Mouse (Mus musculus) kidney, adult 8-10 months (tissue): ENCODE results near the gene Adamtsl1.

ENCODE experiments used
- DNase-seq, 2 experiments: peaks; one replicate each; pipeline ENCODE4 v3.0.0; 2022

Adamtsl1 gene

DNA sequence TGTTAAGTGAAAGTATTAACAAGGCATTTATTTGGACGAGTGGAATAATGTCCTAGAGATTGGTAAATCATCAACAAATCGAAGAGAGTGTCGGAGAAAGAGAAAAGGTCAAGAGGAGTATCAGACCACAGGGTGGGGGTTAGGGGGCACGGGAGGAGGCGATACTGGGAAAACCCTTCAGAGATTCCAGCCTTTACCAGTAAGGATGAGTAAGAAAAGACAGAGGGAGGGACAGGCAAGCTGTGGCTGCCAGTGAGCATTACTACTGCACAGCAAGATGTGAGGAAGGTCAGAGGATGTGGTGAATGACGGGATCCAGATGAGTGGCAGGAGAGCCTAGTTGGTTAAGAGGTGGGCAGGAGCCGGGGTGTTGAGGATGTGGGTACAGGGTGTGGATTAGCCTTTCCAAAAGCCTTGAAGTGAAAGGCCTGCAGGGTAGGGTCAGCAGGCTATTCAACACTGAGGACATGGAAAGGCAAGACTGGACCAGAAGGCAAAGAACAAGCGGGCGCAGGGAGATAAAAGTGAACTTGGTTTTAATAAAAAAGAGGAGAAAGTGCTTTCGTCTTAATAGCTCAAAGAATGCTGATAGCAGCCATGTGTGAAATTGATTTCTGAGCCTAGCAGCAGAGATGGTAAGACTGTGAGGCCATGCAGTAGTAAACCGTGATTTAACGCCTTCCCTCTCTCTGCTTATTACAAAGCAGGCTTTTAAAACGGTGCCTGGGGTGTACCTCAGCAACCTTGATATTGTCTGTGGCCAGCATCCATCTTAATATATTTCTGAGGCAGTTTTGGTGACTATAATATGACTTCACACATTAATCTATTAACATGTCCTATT, 555.1 kb downstream of the Adamtsl1 start:
- no peak for DNase-seq

DNA sequence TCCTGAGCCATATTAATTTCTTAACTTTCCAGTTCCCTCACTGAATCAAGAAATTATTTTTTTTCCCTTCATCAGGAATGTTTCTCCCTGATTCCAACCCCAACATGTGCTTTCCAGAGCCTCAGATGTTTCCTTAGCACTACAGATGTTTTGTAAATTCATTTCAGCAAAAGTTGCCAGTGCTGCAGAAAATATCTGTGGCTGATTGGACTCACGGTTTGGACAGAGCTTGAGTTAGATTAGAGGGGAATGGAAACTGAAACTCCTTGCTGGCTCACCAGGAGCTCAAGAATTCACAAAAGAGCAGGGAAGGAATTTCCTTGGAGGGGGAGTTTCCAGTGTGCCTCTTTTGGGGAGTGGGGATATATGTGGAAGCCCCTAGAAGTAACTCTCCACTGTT, 560.9 kb downstream of the Adamtsl1 start:
- no peak for DNase-seq

DNA sequence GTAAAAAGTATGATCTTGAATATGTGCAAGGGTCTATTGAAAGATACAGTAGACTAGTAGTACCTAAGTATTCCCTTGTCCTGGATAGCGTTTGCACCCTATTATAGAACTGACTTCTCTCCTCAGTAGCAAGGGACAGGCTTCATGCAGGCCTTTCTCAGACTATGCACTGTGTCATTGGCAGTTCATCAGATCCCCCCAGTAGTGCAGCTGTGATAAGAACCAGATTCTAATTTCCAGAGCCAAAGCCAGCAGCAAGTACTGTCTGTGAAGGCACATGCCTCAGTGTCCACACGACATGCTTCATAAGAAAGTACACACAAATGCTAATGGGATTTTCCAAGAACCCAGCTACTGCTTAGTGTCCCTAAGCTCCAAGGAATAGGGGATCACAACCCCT, 563.4 kb downstream of the Adamtsl1 start:
- no peak for DNase-seq

DNA sequence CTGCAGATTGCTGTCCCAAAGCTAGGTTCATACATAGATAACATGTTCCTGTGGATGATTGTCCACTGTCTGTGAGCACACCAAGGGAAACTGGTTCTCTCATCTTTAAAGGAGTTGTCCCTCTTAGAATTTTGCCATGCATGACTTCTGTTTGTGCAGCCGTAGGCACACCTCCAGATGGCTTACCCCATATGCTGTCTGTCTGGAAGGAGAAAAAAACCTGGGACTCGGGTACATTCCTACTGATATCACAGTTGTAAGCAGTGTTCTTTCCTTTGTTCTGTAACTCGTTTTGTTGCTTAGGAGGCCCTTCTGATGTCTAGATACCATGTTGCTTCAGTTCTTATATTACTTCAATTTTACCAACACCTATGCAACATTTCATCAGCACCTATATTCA, 563.9 kb downstream of the Adamtsl1 start:
- no peak for DNase-seq

DNA sequence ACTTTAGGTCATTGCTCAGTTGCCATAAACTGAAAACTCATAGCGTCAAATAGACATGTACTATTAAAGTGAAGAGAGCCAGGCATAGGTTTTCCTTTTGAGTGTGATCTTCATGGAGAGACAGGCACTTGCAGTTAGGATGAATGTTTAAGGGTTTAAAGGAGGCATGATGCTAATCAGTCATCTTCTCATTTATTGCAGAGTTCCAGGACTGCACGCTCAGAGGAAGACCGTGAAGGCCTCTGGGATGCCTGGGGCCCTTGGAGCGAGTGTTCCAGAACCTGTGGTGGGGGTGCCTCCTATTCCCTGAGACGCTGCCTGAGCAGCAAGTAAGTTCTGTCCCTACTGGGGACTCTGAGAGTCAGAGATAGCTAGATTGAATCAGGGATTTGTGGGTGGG, 573.5 kb downstream of the Adamtsl1 start:
- no peak for DNase-seq

DNA sequence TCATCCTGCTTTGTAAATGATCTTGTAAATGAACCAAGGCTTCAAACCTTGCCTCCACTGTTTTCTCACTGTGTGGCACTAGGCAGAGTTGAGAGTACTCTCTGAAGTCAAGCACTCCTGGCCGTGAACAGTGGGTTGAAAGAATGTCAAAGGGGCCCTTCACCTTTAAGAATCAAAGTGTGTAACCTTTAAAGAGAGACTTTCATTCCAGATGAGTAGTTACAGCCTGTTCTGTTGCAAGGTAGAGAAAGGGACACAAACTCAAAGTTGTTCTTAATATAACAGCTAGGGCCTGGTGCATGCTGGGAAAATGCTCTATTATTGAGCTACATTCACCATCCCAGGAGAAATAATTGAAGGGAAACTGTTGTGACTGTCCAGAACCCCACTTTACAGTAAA, 589.2 kb downstream of the Adamtsl1 start:
- no peak for DNase-seq

DNA sequence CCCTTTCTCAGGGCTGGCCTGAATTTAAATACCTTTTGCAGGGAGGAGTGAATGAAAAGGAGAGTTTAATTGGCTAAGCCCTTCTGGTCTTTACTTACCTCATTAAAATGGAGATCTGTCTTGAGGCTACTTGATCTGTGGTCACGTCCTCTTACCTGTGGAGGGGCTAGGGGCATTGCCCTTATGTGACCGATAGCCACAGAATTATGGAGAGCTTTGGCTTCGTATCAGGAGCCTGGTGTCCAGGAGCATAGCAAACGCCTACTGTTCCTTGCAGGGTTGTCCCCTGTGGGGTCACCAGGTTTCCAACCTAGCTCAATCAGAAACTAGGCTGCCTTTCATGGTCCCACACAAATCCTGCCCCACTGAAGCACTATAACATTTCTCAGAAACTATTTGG, 594.4 kb downstream of the Adamtsl1 start:
- DNase-seq, result no peak

DNA sequence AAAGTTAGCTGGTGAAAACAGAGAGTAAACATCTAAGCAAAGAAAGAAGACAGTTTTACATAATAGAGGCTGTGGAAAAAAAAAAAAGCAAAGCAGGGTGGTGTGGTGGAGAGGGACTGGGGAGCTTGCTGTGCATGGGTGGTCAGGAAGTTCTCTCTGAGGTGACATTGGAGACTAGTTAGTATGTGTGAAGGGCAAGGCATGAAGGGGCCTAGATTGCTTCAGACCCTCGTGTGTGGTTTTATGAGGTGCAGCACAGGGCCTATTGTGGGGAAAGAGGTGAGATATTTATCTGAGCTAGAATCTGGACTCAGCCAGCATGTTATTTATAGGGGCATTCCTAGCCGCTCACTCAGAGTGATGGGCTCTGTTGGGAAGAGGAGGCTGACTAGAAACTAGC, 605.1 kb downstream of the Adamtsl1 start:
- no peak for DNase-seq

DNA sequence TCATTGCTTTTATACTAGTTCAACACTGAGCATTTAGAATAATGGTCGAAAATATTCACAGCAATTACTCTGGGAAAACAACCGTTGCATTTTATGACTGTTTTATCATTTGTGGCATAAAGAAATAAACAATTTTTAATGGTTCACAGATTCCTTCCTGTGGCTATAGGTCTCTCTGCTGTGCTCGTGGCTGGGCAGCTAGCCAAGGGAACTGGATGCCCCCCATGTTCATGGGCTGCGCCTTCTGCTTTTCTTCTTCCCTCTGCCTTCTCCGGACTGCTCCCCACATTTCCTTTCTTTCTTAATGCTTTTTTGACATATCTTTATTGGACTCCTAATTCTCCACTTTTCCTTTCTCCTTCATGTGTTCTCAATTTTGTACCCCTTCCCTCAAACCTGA, 608.5 kb downstream of the Adamtsl1 start:
- no peak for DNase-seq

DNA sequence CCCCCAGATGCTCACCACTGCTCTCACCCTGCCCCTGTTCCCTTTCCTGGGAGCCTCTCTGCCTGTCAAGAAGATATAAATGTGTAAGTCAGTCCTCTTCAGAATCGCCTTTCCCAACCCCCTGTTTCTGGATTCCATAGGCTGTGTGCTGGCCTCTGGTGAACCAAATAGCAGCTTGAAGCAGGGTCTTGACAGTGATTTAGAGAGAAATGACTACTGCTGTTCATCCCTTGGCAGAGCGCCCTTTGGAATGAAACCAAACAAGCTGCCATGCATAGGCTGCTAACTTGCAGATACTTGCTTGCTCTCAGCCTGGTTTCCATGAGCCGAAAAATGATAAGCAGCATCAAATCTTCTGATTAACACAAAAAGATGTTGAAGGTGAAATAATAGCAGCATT, 610.4 kb downstream of the Adamtsl1 start:
- peak in 1 of 2 experiments; percentile 4 for DNase-seq

DNA sequence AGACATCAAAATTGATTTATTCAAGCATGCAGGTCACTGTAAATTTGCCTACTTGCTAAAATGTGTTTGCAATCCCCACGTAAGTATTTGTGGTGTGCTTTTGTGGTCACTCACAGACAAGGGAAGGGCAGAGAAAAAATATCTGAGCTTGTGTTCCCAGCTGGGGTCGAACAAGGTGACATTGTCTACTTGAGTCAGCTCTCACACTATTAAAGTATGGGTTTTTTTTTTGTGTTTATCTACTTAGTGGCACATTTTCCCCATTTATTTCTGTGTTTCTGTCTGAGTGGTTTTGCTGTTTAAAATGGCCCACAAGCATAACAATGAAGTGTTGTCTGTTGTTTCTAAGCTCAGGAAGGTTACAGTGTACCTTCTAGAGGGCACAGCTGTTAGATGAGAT, 612.7 kb downstream of the Adamtsl1 start:
- DNase-seq, result no peak

DNA sequence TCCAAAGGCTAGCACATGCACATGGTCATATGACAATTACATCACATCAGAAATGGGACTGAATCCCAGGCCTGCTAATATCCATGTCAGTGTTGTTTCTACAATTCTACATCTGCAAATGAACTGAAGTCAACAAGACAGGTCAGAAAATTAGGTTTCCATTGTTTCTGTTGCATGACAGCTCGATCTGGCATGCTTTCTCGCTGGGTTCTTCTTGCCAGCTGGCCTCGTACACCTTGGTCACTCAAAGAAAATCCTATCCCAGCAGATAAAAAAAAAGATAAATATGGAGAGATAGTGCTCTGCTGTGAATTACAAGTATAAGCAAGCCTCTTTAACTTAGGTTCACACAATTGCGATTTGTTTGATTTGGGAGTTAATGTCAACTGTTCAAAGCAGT, 644.6 kb downstream of the Adamtsl1 start:
- DNase-seq, result no peak

DNA sequence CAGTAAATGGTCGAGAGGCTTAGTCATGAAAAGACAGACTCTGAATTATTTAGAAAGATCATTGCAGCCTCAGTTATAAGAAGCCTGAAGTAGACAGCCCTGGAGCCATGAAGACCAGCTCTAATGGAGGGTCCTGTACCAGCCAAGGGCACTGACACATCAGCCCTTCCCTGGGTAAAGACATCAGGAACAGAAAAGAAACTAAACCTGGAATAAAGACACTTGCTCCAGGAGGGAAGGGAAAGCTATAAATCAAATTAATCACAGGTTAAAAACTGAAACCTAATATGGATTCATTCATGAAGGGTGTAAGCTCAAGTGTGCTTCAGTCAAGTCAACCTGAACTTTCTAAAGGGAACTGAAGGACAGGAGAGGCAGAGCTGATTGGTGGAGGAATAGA, 645.4 kb downstream of the Adamtsl1 start:
- no peak for DNase-seq

DNA sequence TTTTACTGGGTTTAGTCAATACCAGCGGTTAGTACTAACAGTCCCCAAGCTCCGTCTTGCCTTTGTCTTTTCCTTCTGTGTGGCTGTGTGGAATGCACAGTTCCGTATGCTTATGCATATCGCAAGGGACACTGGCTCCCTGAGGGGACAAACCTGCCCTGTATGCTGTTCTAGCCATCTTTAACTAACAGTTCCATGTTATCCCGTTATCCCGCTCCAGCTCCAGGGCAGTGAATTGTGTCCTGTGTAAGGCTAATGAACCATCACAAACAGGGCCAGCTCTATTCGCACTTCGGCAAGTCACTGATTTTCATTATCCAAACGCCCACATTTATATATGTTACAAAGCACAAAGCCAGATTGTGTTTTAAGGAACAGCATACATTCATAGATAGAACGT, 656.8 kb downstream of the Adamtsl1 start:
- no peak for DNase-seq

DNA sequence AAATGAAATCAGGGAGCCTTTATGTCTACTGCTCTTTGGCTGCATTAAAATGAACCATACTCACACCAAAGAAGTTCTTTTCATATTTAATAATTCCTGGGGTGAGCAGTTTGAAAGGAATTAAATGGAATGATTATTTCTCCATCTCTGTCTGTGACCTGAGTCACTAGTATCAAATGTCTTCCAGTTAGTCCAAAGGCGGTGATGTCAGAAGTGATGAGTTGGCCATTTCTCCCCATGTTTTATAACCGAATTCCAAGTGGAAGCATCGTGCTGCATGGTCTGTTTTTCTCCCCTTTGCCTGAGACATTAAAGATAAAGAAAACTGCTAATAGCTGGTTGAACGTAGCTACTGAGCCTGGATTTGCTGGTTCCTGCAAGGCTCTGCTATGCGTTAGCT, 657.5 kb downstream of the Adamtsl1 start:
- DNase-seq, result no peak

DNA sequence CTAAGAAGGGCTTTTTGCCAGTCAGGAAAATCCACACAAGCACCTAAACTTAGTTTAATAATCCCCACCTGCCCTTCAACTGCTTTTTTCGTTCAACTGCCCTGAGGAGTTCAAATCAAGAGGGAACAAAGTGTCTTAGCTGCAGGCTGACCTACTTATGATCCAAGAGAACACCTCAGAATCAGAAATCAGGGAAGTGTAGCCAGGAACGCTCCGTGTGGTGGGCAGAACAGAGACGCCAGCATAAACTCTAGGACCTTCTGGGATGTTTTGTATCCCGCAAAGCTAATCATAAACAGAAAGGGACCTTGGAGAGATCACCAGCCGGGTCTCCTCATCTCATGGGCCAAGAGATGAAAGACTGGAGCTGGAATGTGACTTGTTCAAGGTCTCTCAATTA, 663.5 kb downstream of the Adamtsl1 start:
- peak; percentile 5 to 20 for DNase-seq

DNA sequence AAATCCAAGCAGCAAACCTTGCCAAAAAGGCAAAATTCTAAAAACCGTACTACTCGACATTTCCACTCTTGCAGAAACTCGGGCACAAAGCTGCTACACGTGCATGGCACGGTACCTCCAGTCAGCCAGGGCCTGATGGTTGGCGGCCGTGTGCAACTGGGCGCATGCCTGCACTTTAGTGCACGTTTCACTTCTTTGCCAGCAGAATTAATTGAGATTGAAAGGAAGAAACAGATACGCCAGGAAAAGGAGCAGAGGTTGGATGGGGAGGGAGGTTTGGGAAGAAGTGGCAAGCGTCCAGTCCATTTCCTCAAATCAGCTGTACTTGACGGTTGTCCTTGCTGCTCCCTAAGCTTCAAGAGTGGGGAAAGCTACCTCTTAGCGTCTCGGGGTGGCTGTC, 664.1 kb downstream of the Adamtsl1 start:
- DNase-seq, result peak in 1 of 2 experiments; percentile 7

DNA sequence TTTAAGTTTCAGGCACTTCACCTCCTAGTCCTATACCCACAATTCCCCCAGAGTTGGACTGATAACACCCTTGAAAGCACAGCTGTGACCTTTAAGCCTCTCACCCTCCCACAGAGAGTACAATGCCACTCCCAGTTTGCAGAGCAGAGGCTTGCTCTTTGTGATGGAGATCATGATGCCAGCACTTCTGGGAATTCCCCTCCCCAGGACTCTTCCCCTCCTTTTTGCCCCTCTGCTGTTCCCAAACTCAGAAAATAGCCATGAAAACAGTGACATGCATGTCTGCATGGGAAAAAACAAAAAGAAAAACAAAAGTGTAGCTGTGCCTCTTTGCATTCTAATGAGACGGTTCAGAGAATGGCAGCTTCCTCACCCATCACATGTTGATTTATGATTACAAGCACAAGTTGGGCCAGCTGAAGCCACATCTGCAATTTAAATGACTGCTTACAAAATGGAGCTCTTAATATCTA, 669.8 kb downstream of the Adamtsl1 start:
- peak in 1 of 2 experiments; percentile 23 for DNase-seq

DNA sequence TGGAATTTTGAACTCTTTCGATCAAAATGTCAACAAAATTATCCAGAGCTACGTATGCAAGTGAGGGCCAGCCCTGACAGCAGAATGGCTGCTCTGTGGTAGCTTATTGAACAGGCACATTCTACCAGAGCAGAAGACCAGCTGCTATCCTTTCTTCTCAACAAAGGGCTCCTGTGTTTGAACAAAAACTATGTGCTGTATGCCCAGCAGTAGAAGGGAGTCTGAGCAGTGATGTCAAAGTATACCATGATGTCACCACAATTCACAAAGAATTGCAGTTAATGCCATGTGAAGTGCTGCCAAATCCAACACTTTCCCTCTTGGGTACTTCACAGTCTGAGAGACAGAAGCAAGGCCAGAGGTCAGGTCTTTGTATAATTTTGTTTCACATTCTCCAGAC, 675.9 kb downstream of the Adamtsl1 start:
- DNase-seq, result no peak

DNA sequence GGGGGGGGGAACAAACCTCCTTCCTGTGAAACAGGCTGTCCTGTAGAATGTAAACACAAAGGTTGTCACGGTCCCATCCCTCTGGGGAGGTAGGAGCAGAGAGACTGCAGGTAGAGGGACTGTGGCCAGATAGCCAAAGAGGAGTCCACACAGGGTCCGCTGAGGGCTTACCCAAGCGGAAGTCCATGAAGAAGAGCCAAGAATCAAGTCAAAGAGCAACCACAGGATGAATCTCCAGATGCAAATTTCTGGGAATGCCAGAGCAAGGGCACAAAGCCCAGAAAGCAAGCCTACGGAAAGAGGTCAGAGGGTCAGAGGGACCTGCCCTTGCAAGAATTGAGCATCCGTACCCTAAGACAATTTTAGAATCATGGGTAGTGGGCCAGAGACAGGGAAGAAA, 677.2 kb downstream of the Adamtsl1 start:
- peak; percentile 26 to 50 for DNase-seq

DNA sequence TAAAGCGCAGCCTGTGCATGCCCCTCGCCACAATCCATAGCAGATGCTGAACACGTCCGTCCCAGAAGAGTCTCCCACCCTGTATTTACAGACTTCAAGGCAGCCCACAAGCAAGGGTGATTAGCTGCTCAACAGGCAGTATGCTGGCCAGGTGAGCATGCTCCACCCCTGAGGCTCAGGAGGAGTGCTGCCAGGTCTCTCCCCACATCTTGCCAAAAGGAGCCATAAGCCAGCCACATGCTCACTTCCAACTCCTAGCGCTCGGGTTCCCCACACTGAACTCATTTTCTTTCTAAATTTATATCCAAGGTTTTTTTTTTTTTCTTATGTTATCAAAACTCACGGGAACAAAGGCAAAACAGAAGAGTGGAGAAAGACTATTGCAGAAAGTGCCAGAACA, 687.8 kb downstream of the Adamtsl1 start:
- DNase-seq, result no peak

DNA sequence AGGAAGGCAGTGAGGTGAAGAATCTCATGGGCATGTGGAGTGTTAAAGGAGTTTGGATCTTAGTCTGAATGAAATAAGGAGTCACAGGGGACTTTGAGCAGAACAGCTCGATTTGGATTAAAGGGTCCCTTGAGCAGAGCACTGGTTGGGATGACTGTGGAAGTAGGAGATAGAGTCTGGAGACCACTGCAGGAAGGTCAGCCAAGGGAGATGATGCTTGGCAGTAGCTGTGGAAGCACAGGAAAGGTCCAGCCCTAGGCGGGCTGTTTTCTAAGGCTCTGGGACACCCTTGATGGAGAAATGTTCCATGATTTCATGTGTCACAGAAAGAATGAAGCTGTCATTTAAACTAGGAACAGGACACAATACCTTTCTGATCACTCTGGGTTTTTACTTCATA, 689.3 kb downstream of the Adamtsl1 start:
- DNase-seq, result no peak

DNA sequence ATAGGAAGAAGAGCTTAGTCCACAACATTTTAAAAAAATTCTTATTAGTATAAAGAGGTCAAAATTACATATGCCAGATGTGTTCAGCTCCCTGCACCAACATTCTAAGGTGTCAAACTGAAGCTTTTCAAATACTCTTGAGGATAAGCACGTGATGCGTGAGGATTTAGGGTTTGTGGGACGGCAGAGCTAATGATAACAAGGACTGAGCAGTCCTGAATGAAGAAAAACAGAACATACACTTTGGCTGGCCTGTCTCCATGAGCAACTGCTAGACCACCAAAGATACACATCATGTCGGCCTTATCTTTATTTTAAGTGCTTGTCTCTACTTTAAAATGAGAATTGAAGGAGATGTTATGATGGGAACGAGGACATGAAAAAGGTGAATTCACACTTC, 710.9 kb downstream of the Adamtsl1 start:
- no peak for DNase-seq

DNA sequence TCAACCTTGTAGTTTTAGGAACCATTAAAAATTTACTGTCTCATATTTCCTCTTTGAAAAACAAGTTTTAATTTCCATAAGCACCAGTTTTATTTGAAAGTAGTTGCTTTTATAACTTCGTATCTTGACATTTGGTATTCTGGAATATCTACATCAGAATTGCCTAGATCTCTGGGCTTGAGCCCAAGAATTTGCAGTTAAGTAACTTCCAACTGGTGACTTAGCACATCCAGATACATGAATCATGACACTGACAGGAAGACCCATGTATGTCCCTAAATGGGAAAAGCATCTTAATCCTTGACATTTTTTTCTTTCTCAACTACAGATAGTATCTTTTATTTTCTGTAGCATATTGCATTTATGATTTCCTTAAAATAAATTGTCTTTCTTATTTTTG, 713.1 kb downstream of the Adamtsl1 start:
- DNase-seq, result no peak

DNA sequence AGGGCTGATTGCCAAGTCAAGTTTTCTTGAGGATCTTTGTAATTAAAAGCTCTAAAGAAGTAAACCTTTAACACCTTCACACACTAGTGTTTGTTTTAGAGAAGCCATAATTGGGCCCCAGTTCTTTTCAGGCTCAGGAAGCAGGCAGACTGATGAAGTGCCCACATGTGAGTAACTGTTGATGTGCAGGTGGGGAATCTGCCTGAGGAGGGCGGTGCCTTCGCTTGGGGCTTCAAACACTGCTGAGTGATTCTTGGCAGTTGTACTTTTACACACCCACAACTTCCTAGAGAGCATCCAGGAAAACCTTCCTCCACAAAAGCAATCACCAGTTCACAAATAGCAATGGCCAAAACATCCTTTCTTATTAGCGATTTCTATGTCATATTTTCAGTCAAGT, 719.2 kb downstream of the Adamtsl1 start:
- no peak for DNase-seq
